Mouse (Mus musculus): ENCODE results near the gene Neb. TPM values are rescaled to one million over a fixed set of nuclear protein-coding genes. Genes with fewer than 3 reads are reported as not detected.

Gene Neb
- total RNA-seq (2021), result 1 to 10 TPM; 4.1 to 6.5 TPM

- no peak for DNase-seq
These were observed at the start of gene Neb for GRCm38 (mm10) chr2:52378448-52378804. Neb (minus strand) TSS chr2:52378474.

GRCm38 (mm10) chr2:52427383-52427782, 49.1 kb upstream of the Neb start:
- DNase-seq, result no peak

GRCm38 (mm10) chr2:52426041-52426440, 47.8 kb upstream of the Neb start:
- no peak for DNase-seq

- peak; percentile 17 for DNase-seq
These were observed 47.2 kb upstream of the Neb start for GRCm38 (mm10) chr2:52425523-52425795.

GRCm38 (mm10) chr2:52424747-52425522, 46.7 kb upstream of the Neb start, which contains the start of gene Arl5a:
Arl5a (minus strand) TSS chr2:52424901.
- peak; percentile 99 for DNase-seq

- peak; percentile 63 for DNase-seq
These were observed 46.0 kb upstream of the Neb start for GRCm38 (mm10) chr2:52424248-52424728.

- DNase-seq, result no peak
These were observed 45.5 kb upstream of the Neb start for GRCm38 (mm10) chr2:52423611-52424247.

GRCm38 (mm10) chr2:52422871-52423610, 44.8 kb upstream of the Neb start:
- DNase-seq, result no peak

- no peak for DNase-seq
These were observed 42.9 kb upstream of the Neb start for GRCm38 (mm10) chr2:52421197-52421596.

- DNase-seq, result no peak
These were observed 41.9 kb upstream of the Neb start for GRCm38 (mm10) chr2:52420001-52420710.

GRCm38 (mm10) chr2:52419295-52419694, 41.0 kb upstream of the Neb start:
- no peak for DNase-seq

- DNase-seq, result no peak
These were observed 34.3 kb upstream of the Neb start for GRCm38 (mm10) chr2:52412524-52413037.

- DNase-seq, result no peak
These were observed 28.2 kb upstream of the Neb start for GRCm38 (mm10) chr2:52406480-52406879.

- no peak for DNase-seq
These were observed 27.0 kb upstream of the Neb start for GRCm38 (mm10) chr2:52405238-52405637.

- no peak for DNase-seq
These were observed 16.3 kb upstream of the Neb start for GRCm38 (mm10) chr2:52394529-52394928.

GRCm38 (mm10) chr2:52390415-52390975, 12.2 kb upstream of the Neb start:
- no peak for DNase-seq

- no peak for DNase-seq
These were observed 11.7 kb upstream of the Neb start for GRCm38 (mm10) chr2:52389975-52390374.

- DNase-seq, result no peak
These were observed 8.2 kb upstream of the Neb start for GRCm38 (mm10) chr2:52386451-52386850.

GRCm38 (mm10) chr2:52386037-52386436, 7.8 kb upstream of the Neb start:
- peak; percentile 23 for DNase-seq

GRCm38 (mm10) chr2:52378848-52379261, 581 bp upstream of the Neb start:
- no peak for DNase-seq

- no peak for DNase-seq
These were observed 397 bp downstream of the Neb start for GRCm38 (mm10) chr2:52377706-52378447.

Data from heart, postnatal 4 days (tissue).